ENCODE assay signal across 11 mouse cellular contexts in genomic region chr11:44529200-44529599, GRCm38 (mm10). TPM values are rescaled to one million over a fixed set of nuclear protein-coding genes. Genes with fewer than 3 reads are reported as not detected.
DNase-seq lines count a peak whose midpoint lies in the region; ATAC-seq lines count a peak whose summit lies in the region.
"Had no signal": no experiment of that assay in that cellular context is flagged by ENCODE, and none has a peak within 500 bp of the region (broad histone marks: within the 10 kb centered on the region; RNA-seq: fewer than 3 reads in every experiment).

No protein-coding gene starts in this region.

- H3K27ac ChIP-seq in midbrain, embryonic 16.5 days (ENCODE audit: low read length) = no peak overlapping the region
- H3K27ac ChIP-seq: kidney, postnatal 0 days; midbrain, embryonic 12.5 days had no signal

- H3K9me3 ChIP-seq in midbrain, embryonic 16.5 days (replicated peaks; ENCODE audit: control insufficient read depth, low read length, poor library complexity, severe bottlenecking) = no peaks in the 10 kb centered on the region
- H3K9me3 ChIP-seq: midbrain, embryonic 12.5 days had no signal

- H3K27me3 ChIP-seq in midbrain, embryonic 16.5 days (ENCODE audit: control insufficient read depth, insufficient read depth, low read depth, low read length) = no peaks in the 10 kb centered on the region
- H3K27me3 ChIP-seq: midbrain, embryonic 12.5 days had no signal

- H3K36me3 ChIP-seq in midbrain, embryonic 16.5 days (ENCODE audit: control insufficient read depth, insufficient read depth, low read length) = peaks cover 28% of the 10 kb centered on the region

- WGBS in midbrain, embryonic 16.5 days = 94% methylated on average over 12 of the region's 12 CpGs

- DNase-seq in urinary bladder, postnatal 14 days (ENCODE audit: low spot score) = peak; percentile 31
- DNase-seq in urinary bladder, adult 18-20 months (ENCODE audit: low spot score in 2 of 2) = no peak
- peak; percentile 86 for DNase-seq in liver
- peak; percentile 78 for DNase-seq in naive thymus-derived CD4-positive, alpha-beta T cell, adult 2 months (ENCODE audit: low read depth)
- DNase-seq in gastrocnemius, postnatal 10 days = no peak
- DNase-seq in kidney, adult 18-20 months = no peak
- DNase-seq in cerebellum, adult 11 months = no peak
- DNase-seq: gastrocnemius, postnatal 14 days had no signal

- H3K4me1 ChIP-seq in midbrain, embryonic 16.5 days (ENCODE audit: control insufficient read depth, insufficient read depth, low read length) = no peaks in the 10 kb centered on the region
- H3K4me1 ChIP-seq: midbrain, embryonic 12.5 days had no signal

- ATAC-seq in midbrain, embryonic 16.5 days = no peak

- no peak overlapping the region for H3K9ac ChIP-seq in midbrain, embryonic 16.5 days (ENCODE audit: low read depth, low read length)
- H3K9ac ChIP-seq: midbrain, embryonic 12.5 days had no signal

- H3K4me2 ChIP-seq in midbrain, embryonic 16.5 days (ENCODE audit: low read length) = no peak overlapping the region
- H3K4me2 ChIP-seq: midbrain, embryonic 12.5 days had no signal

- no peak overlapping the region for H3K4me3 ChIP-seq in midbrain, embryonic 16.5 days (ENCODE audit: low read depth, low read length)
- H3K4me3 ChIP-seq: midbrain, embryonic 12.5 days had no signal

RNA-seq across cellular contexts. Expression of gene Rnf145, which starts 10.4 kb away (rescaled TPM):
- total RNA-seq in gastrocnemius, postnatal 10 days (2021) = 10 to 100 TPM; 14.3 to 24.9 TPM
- 108 and 110 TPM in 2 replicates for polyA plus RNA-seq in midbrain, embryonic 16.5 days (2015; fragmentation: Nextera tagmentation; extraction: Ambion mirVana)

RNA-seq across cellular contexts. Expression of gene Ublcp1, which starts 58.9 kb away (rescaled TPM):
- total RNA-seq in gastrocnemius, postnatal 10 days (2021) = 10 to 100 TPM; 21.4 to 23.5 TPM
- 59.1 and 63.6 TPM in 2 replicates for polyA plus RNA-seq in midbrain, embryonic 16.5 days (2015; fragmentation: Nextera tagmentation; extraction: Ambion mirVana)

Comparison
In these comparisons a context has a peak if more than half of its experiments do, and no peak if none do; other contexts are left out.
1. DNase-seq: peak in urinary bladder, postnatal 14 days (single experiment), liver (single experiment) and naive thymus-derived CD4-positive, alpha-beta T cell, adult 2 months (single experiment); none in urinary bladder, adult 18-20 months (0 of 2), gastrocnemius, postnatal 10 days (single experiment), kidney, adult 18-20 months (single experiment) and cerebellum, adult 11 months (single experiment).